Mouse (Mus musculus): ENCODE data around the gene Lrrfip1. TPM values are rescaled to one million over a fixed set of nuclear protein-coding genes. Genes with fewer than 3 reads are reported as not detected.

Lrrfip1 gene
- polyA plus RNA-seq, 1 experiment from 2014 or later, result 26.5 TPM

GRCm38 (mm10) chr1:91022157-91022895 is 23.8 kb downstream of the Lrrfip1 start:
- DNase-seq (ENCODE audit: low spot score), result no peak
- Histone ChIP-seq H3K27ac (ENCODE audit: low read depth, low read length) (no peak overlapping the region), H3K4me1 (replicated peaks; ENCODE audit: control insufficient read depth, insufficient read depth, low read length) (no peaks in the 10 kb centered on the region), H3K36me3 (ENCODE audit: control insufficient read depth, insufficient read depth, low read length) (no peaks in the 10 kb centered on the region), H3K4me3 (ENCODE audit: low read depth, low read length) (no peak overlapping the region), H3K4me2 (no peak overlapping the region), H3K27me3 (replicated peaks; ENCODE audit: control insufficient read depth, insufficient read depth, low read length) (no peaks in the 10 kb centered on the region), H3K9ac (ENCODE audit: low read depth, low read length) (no peak overlapping the region), H3K9me3 (ENCODE audit: control insufficient read depth, low read length) (no peaks in the 10 kb centered on the region)
- 69% methylated on average over 11 of the region's 11 CpGs for WGBS
- ATAC-seq (replicated peaks; ENCODE audit: low FRiP score), result no peak

- H3K27ac ChIP-seq (ENCODE audit: low read depth, low read length), result no peak overlapping the region
- WGBS, result 75% methylated on average over 5 of the region's 5 CpGs
- no peak overlapping the region for H3K9ac ChIP-seq (ENCODE audit: low read depth, low read length)
- no peaks in the 10 kb centered on the region for H3K27me3 ChIP-seq (replicated peaks; ENCODE audit: control insufficient read depth, insufficient read depth, low read length)
- H3K4me2 ChIP-seq, result no peak overlapping the region
- no peaks in the 10 kb centered on the region for H3K36me3 ChIP-seq (ENCODE audit: control insufficient read depth, insufficient read depth, low read length)
- no peaks in the 10 kb centered on the region for H3K9me3 ChIP-seq (ENCODE audit: control insufficient read depth, low read length)
- H3K4me3 ChIP-seq (ENCODE audit: low read depth, low read length), result no peak overlapping the region
- ATAC-seq (replicated peaks; ENCODE audit: low FRiP score) (no peak), DNase-seq (ENCODE audit: low spot score) (no peak)
- no peaks in the 10 kb centered on the region for H3K4me1 ChIP-seq (replicated peaks; ENCODE audit: control insufficient read depth, insufficient read depth, low read length)
Measured at GRCm38 (mm10) chr1:91023230-91023629, 24.7 kb downstream of the Lrrfip1 start.

GRCm38 (mm10) chr1:91023960-91024359 is 25.4 kb downstream of the Lrrfip1 start:
- no peak for DNase-seq (ENCODE audit: low spot score)
- no peak for ATAC-seq (replicated peaks; ENCODE audit: low FRiP score)
- Histone ChIP-seq H3K4me1 (replicated peaks; ENCODE audit: control insufficient read depth, insufficient read depth, low read length) (no peaks in the 10 kb centered on the region), H3K4me2 (no peak overlapping the region), H3K36me3 (ENCODE audit: control insufficient read depth, insufficient read depth, low read length) (no peaks in the 10 kb centered on the region), H3K27ac (ENCODE audit: low read depth, low read length) (no peak overlapping the region), H3K4me3 (ENCODE audit: low read depth, low read length) (no peak overlapping the region), H3K9me3 (ENCODE audit: control insufficient read depth, low read length) (no peaks in the 10 kb centered on the region), H3K9ac (ENCODE audit: low read depth, low read length) (no peak overlapping the region), H3K27me3 (replicated peaks; ENCODE audit: control insufficient read depth, insufficient read depth, low read length) (no peaks in the 10 kb centered on the region)
- 62% methylated on average over 9 of the region's 9 CpGs for WGBS

- no peaks in the 10 kb centered on the region for H3K36me3 ChIP-seq (ENCODE audit: control insufficient read depth, insufficient read depth, low read length)
- H3K27me3 ChIP-seq (replicated peaks; ENCODE audit: control insufficient read depth, insufficient read depth, low read length), result no peaks in the 10 kb centered on the region
- H3K4me3 ChIP-seq (ENCODE audit: low read depth, low read length), result no peak overlapping the region
- no peak overlapping the region for H3K27ac ChIP-seq (ENCODE audit: low read depth, low read length)
- no peak for ATAC-seq (replicated peaks; ENCODE audit: low FRiP score)
- no peak overlapping the region for H3K9ac ChIP-seq (ENCODE audit: low read depth, low read length)
- no peaks in the 10 kb centered on the region for H3K4me1 ChIP-seq (replicated peaks; ENCODE audit: control insufficient read depth, insufficient read depth, low read length)
- DNase-seq (ENCODE audit: low spot score), result no peak
- WGBS, result 75% methylated on average over 3 of the region's 3 CpGs
- no peaks in the 10 kb centered on the region for H3K9me3 ChIP-seq (ENCODE audit: control insufficient read depth, low read length)
- no peak overlapping the region for H3K4me2 ChIP-seq
Measured at GRCm38 (mm10) chr1:91024464-91024863, 25.9 kb downstream of the Lrrfip1 start.

GRCm38 (mm10) chr1:91026945-91027344 is 28.4 kb downstream of the Lrrfip1 start:
- H3K36me3 ChIP-seq (ENCODE audit: control insufficient read depth, insufficient read depth, low read length), result no peaks in the 10 kb centered on the region
- no peak for ATAC-seq (replicated peaks; ENCODE audit: low FRiP score)
- H3K27ac ChIP-seq (ENCODE audit: low read depth, low read length), result no peak overlapping the region
- no peak for DNase-seq (ENCODE audit: low spot score)
- H3K4me3 ChIP-seq (ENCODE audit: low read depth, low read length), result no peak overlapping the region
- no peak overlapping the region for H3K4me2 ChIP-seq
- WGBS, result 79% methylated on average over 2 of the region's 2 CpGs
- no peaks in the 10 kb centered on the region for H3K9me3 ChIP-seq (ENCODE audit: control insufficient read depth, low read length)
- no peaks in the 10 kb centered on the region for H3K4me1 ChIP-seq (replicated peaks; ENCODE audit: control insufficient read depth, insufficient read depth, low read length)
- no peak overlapping the region for H3K9ac ChIP-seq (ENCODE audit: low read depth, low read length)
- H3K27me3 ChIP-seq (replicated peaks; ENCODE audit: control insufficient read depth, insufficient read depth, low read length), result no peaks in the 10 kb centered on the region

GRCm38 (mm10) chr1:91030383-91030782 is 31.8 kb downstream of the Lrrfip1 start:
- Histone ChIP-seq H3K27ac (ENCODE audit: low read depth, low read length) (no peak overlapping the region), H3K4me1 (replicated peaks; ENCODE audit: control insufficient read depth, insufficient read depth, low read length) (peaks cover 10% of the 10 kb centered on the region), H3K9me3 (ENCODE audit: control insufficient read depth, low read length) (no peaks in the 10 kb centered on the region), H3K4me3 (ENCODE audit: low read depth, low read length) (no peak overlapping the region), H3K9ac (ENCODE audit: low read depth, low read length) (no peak overlapping the region), H3K4me2 (no peak overlapping the region), H3K27me3 (replicated peaks; ENCODE audit: control insufficient read depth, insufficient read depth, low read length) (no peaks in the 10 kb centered on the region), H3K36me3 (ENCODE audit: control insufficient read depth, insufficient read depth, low read length) (no peaks in the 10 kb centered on the region)
- ATAC-seq (replicated peaks; ENCODE audit: low FRiP score) (no peak), DNase-seq (ENCODE audit: low spot score) (no peak)
- 85% methylated on average over 1 of the region's 1 CpGs for WGBS

GRCm38 (mm10) chr1:91031547-91031946 is 33.0 kb downstream of the Lrrfip1 start:
- H3K36me3 ChIP-seq (ENCODE audit: control insufficient read depth, insufficient read depth, low read length), result no peaks in the 10 kb centered on the region
- peaks cover 10% of the 10 kb centered on the region for H3K4me1 ChIP-seq (replicated peaks; ENCODE audit: control insufficient read depth, insufficient read depth, low read length)
- no peak for ATAC-seq (replicated peaks; ENCODE audit: low FRiP score)
- no peak overlapping the region for H3K9ac ChIP-seq (ENCODE audit: low read depth, low read length)
- H3K27ac ChIP-seq (ENCODE audit: low read depth, low read length), result no peak overlapping the region
- H3K9me3 ChIP-seq (ENCODE audit: control insufficient read depth, low read length), result no peaks in the 10 kb centered on the region
- no peak for DNase-seq (ENCODE audit: low spot score)
- 81% methylated on average over 4 of the region's 4 CpGs for WGBS
- no peak overlapping the region for H3K4me2 ChIP-seq
- no peak overlapping the region for H3K4me3 ChIP-seq (ENCODE audit: low read depth, low read length)
- no peaks in the 10 kb centered on the region for H3K27me3 ChIP-seq (replicated peaks; ENCODE audit: control insufficient read depth, insufficient read depth, low read length)

GRCm38 (mm10) chr1:91032393-91032971 is 33.9 kb downstream of the Lrrfip1 start:
- 42% methylated on average over 11 of the region's 11 CpGs for WGBS
- H3K4me1 ChIP-seq (replicated peaks; ENCODE audit: control insufficient read depth, insufficient read depth, low read length), result peaks cover 10% of the 10 kb centered on the region
- H3K27me3 ChIP-seq (replicated peaks; ENCODE audit: control insufficient read depth, insufficient read depth, low read length), result no peaks in the 10 kb centered on the region
- H3K36me3 ChIP-seq (ENCODE audit: control insufficient read depth, insufficient read depth, low read length), result no peaks in the 10 kb centered on the region
- H3K4me2 ChIP-seq, result no peak overlapping the region
- no peak overlapping the region for H3K4me3 ChIP-seq (ENCODE audit: low read depth, low read length)
- no peaks in the 10 kb centered on the region for H3K9me3 ChIP-seq (ENCODE audit: control insufficient read depth, low read length)
- H3K27ac ChIP-seq (ENCODE audit: low read depth, low read length), result no peak overlapping the region
- DNase-seq (ENCODE audit: low spot score) (peak; percentile 35), ATAC-seq (replicated peaks; ENCODE audit: low FRiP score) (peak; percentile 90)
- no peak overlapping the region for H3K9ac ChIP-seq (ENCODE audit: low read depth, low read length)

- 63% methylated on average over 3 of the region's 3 CpGs for WGBS
- ATAC-seq (replicated peaks; ENCODE audit: low FRiP score) (no peak), DNase-seq (ENCODE audit: low spot score) (no peak)
- Histone ChIP-seq H3K4me1 (replicated peaks; ENCODE audit: control insufficient read depth, insufficient read depth, low read length) (peaks cover 10% of the 10 kb centered on the region), H3K9me3 (ENCODE audit: control insufficient read depth, low read length) (no peaks in the 10 kb centered on the region), H3K27ac (ENCODE audit: low read depth, low read length) (no peak overlapping the region), H3K36me3 (ENCODE audit: control insufficient read depth, insufficient read depth, low read length) (no peaks in the 10 kb centered on the region), H3K4me2 (no peak overlapping the region), H3K27me3 (replicated peaks; ENCODE audit: control insufficient read depth, insufficient read depth, low read length) (no peaks in the 10 kb centered on the region), H3K9ac (ENCODE audit: low read depth, low read length) (no peak overlapping the region), H3K4me3 (ENCODE audit: low read depth, low read length) (no peak overlapping the region)
Measured at GRCm38 (mm10) chr1:91034547-91034946, 36.0 kb downstream of the Lrrfip1 start.
